Mouse (Mus musculus): ENCODE measurements around the gene Lmnb2. TPM values are rescaled to one million over a fixed set of nuclear protein-coding genes. Genes with fewer than 3 reads are reported as not detected.

The Lmnb2 gene
- polyA plus RNA-seq, 1 experiment from 2014 or later, result 85.4 TPM

DNA sequence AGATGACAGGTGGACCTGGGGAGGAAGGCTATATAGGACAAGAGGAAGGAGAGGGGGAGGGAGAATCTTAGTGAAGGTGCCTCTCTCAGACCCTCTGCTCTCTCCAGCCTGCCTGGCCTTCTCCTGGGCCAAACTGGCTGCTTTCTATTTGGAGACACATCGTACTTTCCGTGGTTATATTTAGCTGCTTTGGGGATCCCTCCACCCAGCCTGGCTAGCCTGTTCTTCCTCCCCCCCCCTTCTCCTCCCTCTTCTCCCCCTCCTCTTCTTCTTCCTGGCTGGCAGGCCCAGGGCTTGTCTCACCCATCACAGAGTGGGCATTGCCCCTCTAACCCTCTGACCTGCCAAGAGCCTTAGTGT lies 22.9 kb upstream of the Lmnb2 start:
- Histone ChIP-seq H3K4me1 (peaks cover 60% of the 10 kb centered on the region), H3K27me3 (ENCODE audit: low read depth, poor library complexity, severe bottlenecking) (peaks cover 33% of the 10 kb centered on the region), H3K9me3 (replicated peaks) (no peaks in the 10 kb centered on the region), H3K36me3 (no peaks in the 10 kb centered on the region), H3K27ac (peak overlapping the region; percentile 72), H3K4me3 (no peak overlapping the region)
- WGBS, result 83% methylated on average over 2 of the region's 2 CpGs
- no peak for DNase-seq (ENCODE audit: low spot score)

DNA sequence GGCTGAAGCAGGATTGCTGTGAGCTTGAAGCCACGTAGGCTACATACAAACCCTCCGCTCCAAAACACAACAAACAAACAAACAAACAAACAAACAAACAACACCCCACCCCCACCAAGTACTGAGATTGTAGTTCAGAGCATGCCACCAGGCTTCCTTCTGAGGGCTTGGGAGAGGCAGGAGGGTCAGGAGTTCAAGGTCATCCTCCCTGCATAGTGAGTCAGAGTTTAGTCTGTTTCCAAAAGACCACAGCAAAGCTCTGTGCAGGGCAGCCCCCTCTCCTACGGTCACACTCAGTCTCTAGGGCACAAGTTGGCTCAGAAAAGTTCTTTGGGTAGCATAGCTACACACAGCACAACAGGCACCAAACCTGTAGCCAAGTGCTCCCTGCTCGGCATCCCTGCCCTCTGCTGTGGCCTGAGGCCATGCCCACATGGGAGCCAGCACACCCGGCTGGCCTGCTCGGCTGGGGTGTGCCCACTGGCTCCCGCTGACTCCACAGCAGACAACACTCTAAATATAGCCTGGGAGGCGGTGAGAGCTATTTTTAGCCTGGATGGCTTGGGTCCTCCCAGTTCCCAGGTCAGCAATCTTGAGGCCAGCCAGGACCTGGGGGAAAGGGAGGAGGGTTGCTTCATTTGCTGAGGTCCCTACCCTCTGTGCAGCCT lies 22.4 kb upstream of the Lmnb2 start:
- peak overlapping the region; percentile 72 for H3K27ac ChIP-seq
- H3K9me3 ChIP-seq (replicated peaks), result no peaks in the 10 kb centered on the region
- DNase-seq (ENCODE audit: low spot score), result no peak
- H3K4me1 ChIP-seq, result peaks cover 65% of the 10 kb centered on the region
- no peaks in the 10 kb centered on the region for H3K36me3 ChIP-seq
- H3K27me3 ChIP-seq (ENCODE audit: low read depth, poor library complexity, severe bottlenecking), result peaks cover 38% of the 10 kb centered on the region
- 46% methylated on average over 8 of the region's 8 CpGs for WGBS
- peak overlapping the region; percentile 49 for H3K4me3 ChIP-seq

DNA sequence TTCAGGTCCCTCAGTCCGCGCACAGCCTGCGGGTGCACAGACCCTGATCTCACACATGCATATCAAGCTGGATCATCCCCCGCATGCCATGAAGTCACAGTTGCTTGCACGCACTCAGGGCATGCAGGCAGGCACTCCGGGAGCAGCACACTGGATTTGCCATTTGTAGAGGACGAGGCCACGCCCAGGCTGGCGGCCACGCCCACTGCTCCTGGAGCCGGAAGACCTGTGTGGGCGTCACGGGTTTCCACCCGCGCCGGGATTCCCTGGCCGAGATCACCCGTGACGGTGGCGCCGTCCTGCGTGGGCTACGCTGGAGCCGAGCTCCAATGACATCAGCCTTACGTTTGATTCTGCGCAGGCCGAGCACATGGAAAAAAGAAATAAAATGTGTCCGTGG lies 21.6 kb upstream of the Lmnb2 start:
- Histone ChIP-seq H3K4me3 (peak overlapping the region; percentile 49), H3K27me3 (ENCODE audit: low read depth, poor library complexity, severe bottlenecking) (peaks cover 45% of the 10 kb centered on the region), H3K36me3 (no peaks in the 10 kb centered on the region), H3K27ac (peak overlapping the region; percentile 72), H3K4me1 (peaks cover 71% of the 10 kb centered on the region), H3K9me3 (replicated peaks) (no peaks in the 10 kb centered on the region)
- WGBS, result 8% methylated on average over 28 of the region's 28 CpGs
- peak; percentile 83 for DNase-seq (ENCODE audit: low spot score)

DNA sequence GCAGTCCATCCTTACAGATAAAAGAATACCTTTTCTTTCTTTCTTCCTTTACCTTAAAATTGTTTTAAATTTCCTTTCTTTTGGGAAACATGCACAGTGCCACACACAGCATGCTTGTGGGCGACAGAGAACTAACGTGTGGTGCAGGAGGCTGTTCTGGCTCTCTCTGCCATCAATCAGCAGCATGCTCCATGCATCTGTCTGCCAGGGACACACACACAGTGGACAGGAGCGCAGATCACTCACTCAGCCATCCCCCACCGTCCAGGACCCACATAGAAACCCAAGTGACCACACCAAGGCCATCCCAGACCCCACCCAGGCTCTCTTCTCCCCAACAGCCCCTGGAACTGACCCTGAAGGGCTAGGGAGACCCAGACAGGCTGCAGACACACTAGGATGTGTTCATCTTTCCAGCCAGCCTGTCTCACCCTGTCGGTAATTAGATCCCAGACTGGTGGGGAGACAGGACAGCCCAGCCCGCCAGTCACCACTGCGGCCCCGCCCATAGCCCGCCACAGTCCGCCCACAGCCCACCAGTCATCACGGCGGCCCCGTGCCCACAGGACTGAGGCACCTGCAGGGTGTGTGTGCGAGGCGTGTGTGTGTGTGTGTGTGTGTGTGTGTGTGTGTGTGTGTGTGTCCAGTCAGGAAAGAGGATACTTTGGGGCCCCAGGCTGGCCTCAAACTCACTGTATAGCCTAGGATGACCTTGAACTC lies 20.9 kb upstream of the Lmnb2 start:
- peak overlapping the region; percentile 72 for H3K27ac ChIP-seq

DNA sequence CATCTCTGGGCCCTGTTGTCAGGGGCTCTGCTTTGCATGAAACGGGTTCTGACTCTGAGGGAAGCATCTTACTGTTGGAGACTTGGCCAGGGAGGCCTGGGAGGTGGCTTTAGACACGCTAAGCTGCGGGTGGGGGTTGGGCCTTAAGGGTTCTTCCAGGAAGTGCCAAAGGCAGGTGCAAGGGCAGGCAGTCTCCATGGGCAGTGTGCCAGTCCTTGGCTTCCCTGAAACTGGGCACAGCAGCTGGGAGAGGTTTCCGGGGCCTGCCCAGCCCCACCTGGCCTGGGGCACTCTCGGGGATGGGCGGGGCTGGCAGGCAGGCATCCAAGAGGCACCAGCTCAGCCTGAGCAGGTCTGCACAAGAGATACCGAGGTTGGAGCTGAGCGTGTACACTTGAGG lies 19.6 kb upstream of the Lmnb2 start:
- H3K27me3 ChIP-seq (ENCODE audit: low read depth, poor library complexity, severe bottlenecking), result peaks cover 66% of the 10 kb centered on the region
- WGBS, result 38% methylated on average over 8 of the region's 8 CpGs
- no peak for DNase-seq (ENCODE audit: low spot score)

More for the DNA sequence above, 20.9 kb upstream of the Lmnb2 start:
- peak; percentile 65 for DNase-seq (ENCODE audit: low spot score)
- Histone ChIP-seq H3K4me3 (peak overlapping the region; percentile 49), H3K27me3 (ENCODE audit: low read depth, poor library complexity, severe bottlenecking) (peaks cover 52% of the 10 kb centered on the region), H3K9me3 (replicated peaks) (no peaks in the 10 kb centered on the region), H3K36me3 (no peaks in the 10 kb centered on the region), H3K4me1 (peaks cover 78% of the 10 kb centered on the region)
- WGBS, result 13% methylated on average over 14 of the region's 15 CpGs

DNA sequence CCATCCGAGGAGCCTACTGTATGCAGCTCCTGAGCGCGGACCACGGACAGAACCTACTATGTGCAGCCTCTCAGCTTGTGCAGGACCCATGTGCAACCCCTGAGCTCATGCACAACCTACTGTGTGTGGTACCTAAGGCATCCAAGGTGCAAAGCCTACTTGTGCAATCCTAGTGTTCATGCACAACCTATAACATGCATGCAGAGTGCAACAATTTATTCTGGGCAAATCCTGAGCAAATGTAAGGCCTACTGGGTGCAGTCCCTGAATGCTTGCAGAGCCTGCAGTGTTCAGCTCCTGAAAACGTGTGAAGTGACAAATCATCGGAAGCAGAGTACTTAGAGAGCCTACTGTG lies 18.7 kb upstream of the Lmnb2 start:
- Histone ChIP-seq H3K9me3 (replicated peaks) (no peaks in the 10 kb centered on the region), H3K4me1 (peaks cover 94% of the 10 kb centered on the region), H3K36me3 (no peaks in the 10 kb centered on the region), H3K27ac (peak overlapping the region; percentile 92), H3K4me3 (peak overlapping the region; percentile 58), H3K27me3 (ENCODE audit: low read depth, poor library complexity, severe bottlenecking) (peaks cover 74% of the 10 kb centered on the region)
- WGBS, result 19% methylated on average over 6 of the region's 6 CpGs
- DNase-seq (ENCODE audit: low spot score), result no peak

More for the DNA sequence above, 19.6 kb upstream of the Lmnb2 start:
- Histone ChIP-seq H3K4me1 (peaks cover 85% of the 10 kb centered on the region), H3K36me3 (no peaks in the 10 kb centered on the region), H3K27ac (peak overlapping the region; percentile 92), H3K9me3 (replicated peaks) (no peaks in the 10 kb centered on the region), H3K4me3 (peak overlapping the region; percentile 6; the same call in 1 of the 2 replicates)

GRCm38 (mm10) chr10:80936135-80936809 lies 18.2 kb upstream of the Lmnb2 start:
- WGBS, result 2% methylated on average over 37 of the region's 37 CpGs
- Histone ChIP-seq H3K27ac (peak overlapping the region; percentile 92), H3K9me3 (replicated peaks) (no peaks in the 10 kb centered on the region), H3K36me3 (no peaks in the 10 kb centered on the region), H3K4me1 (peaks cover 97% of the 10 kb centered on the region), H3K4me3 (peak overlapping the region; percentile 58), H3K27me3 (ENCODE audit: low read depth, poor library complexity, severe bottlenecking) (peaks cover 79% of the 10 kb centered on the region)
- DNase-seq (ENCODE audit: low spot score), result peak; percentile 79

- Histone ChIP-seq H3K27me3 (ENCODE audit: low read depth, poor library complexity, severe bottlenecking) (peaks cover 85% of the 10 kb centered on the region), H3K4me3 (peak overlapping the region; percentile 58), H3K9me3 (replicated peaks) (no peaks in the 10 kb centered on the region), H3K36me3 (no peaks in the 10 kb centered on the region), H3K27ac (peak overlapping the region; percentile 92), H3K4me1 (peaks cover 97% of the 10 kb centered on the region)
- DNase-seq (ENCODE audit: low spot score), result peak; percentile 45
- 9% methylated on average over 17 of the region's 17 CpGs for WGBS
Observed at GRCm38 (mm10) chr10:80935698-80936097, 17.7 kb upstream of the Lmnb2 start.

DNA sequence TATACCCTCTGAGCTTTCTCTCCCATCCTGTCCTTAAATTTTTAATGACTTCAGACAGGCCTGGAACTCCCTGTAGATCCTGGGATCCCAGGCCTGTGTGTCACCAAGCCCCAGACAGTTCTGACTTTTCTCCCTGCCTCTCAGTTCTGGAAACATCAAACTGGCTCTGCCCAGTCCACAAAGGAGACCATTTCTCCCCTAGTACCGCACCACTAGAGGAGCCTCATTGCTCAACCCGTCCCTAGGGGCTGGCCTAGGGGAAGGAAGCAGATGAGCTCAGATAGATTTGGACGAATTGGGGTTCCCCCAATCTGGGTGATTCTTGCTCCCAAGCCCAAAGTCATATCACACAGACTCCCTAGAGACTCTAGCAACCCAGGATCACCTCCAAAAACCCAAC lies 17.2 kb upstream of the Lmnb2 start:
- no peaks in the 10 kb centered on the region for H3K36me3 ChIP-seq
- H3K4me1 ChIP-seq, result peaks cover 97% of the 10 kb centered on the region
- H3K27me3 ChIP-seq (ENCODE audit: low read depth, poor library complexity, severe bottlenecking), result peaks cover 90% of the 10 kb centered on the region
- peak overlapping the region; percentile 58 for H3K4me3 ChIP-seq
- DNase-seq (ENCODE audit: low spot score), result no peak
- 9% methylated on average over 3 of the region's 3 CpGs for WGBS
- H3K27ac ChIP-seq, result peak overlapping the region; percentile 92
- H3K9me3 ChIP-seq (replicated peaks), result no peaks in the 10 kb centered on the region

DNA sequence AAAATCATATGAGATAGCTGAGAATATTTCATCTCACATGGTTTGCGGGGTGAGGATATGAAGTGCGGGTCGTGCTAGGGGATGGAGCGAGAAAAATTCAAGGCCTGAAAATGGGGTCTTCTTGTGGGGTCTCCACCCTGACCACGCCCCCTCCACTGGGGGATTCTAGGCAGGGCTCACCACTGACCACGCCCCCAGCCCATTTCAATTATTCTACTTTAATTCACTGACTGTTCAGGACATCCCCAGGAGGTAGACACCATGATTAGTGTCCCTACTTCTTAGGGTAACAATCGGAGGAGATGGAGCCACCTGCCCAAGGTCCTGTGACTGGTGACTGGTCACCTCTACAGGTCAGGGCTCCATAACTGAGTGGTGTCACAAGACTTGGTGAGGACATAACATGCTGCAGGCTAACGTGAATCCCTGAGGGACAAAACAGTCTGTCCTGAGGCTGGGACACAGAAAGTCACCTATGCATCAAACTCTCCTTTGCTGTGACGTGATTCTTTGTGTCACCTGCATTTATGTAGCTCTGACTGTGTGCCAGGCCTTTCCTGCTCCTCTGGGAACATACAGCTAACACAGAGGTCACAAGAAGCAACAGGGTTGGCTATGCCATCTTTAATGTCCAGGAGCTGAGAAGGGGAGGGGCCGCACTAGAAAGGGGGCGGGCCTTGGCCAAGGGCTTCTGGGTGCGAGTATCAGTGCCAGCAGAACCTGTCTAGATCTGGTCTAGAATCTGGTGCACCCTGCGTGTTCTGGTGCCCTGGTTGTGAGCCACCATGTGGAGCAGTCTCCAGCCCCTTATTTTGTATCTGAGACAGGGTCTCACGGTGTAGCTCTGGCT lies 16.3 kb upstream of the Lmnb2 start:
- Histone ChIP-seq H3K4me1 (peaks cover 94% of the 10 kb centered on the region), H3K36me3 (no peaks in the 10 kb centered on the region), H3K9me3 (replicated peaks) (no peaks in the 10 kb centered on the region), H3K27ac (no peak overlapping the region), H3K4me3 (peak overlapping the region; percentile 36; the same call in 1 of the 2 replicates), H3K27me3 (ENCODE audit: low read depth, poor library complexity, severe bottlenecking) (peaks cover 92% of the 10 kb centered on the region)
- WGBS, result 44% methylated on average over 14 of the region's 14 CpGs
- DNase-seq (ENCODE audit: low spot score), result no peak

DNA sequence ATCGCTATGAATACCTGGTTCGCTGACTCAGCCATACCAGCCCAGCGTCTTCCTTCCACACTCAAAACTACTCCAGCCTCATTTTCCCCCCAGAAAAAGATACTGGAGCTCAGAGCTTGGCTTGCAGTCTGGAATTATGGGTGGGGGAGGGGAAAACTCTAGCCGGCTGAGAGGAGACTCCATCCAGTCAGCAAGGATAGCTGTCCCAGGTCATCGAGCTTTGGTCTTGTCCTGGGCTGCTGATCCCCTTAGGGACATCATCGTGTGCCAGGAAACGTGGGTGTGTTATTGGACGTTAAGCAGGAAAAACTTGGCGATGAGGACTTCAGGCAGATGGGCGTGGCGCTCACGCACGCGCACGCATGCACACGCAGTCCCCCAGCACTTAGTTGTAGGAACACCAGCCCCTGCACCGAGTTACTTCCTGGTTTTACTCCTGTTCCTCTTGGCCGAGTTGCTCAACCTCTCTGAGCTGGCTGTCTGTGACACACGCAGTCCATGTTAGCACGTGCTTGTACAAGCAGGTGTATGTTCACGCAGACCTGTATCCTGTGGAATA lies 15.5 kb upstream of the Lmnb2 start:
- H3K4me3 ChIP-seq, result peak overlapping the region; percentile 36
- no peak for DNase-seq (ENCODE audit: low spot score)
- 0 out of 2 replicates have a peak overlapping the region, but pooled peaks have one; percentile 21 for H3K27ac ChIP-seq
- H3K4me1 ChIP-seq, result peaks cover 94% of the 10 kb centered on the region
- H3K36me3 ChIP-seq, result no peaks in the 10 kb centered on the region
- H3K9me3 ChIP-seq (replicated peaks), result no peaks in the 10 kb centered on the region
- WGBS, result 3% methylated on average over 21 of the region's 21 CpGs
- H3K27me3 ChIP-seq (ENCODE audit: low read depth, poor library complexity, severe bottlenecking), result peaks cover 85% of the 10 kb centered on the region

DNA sequence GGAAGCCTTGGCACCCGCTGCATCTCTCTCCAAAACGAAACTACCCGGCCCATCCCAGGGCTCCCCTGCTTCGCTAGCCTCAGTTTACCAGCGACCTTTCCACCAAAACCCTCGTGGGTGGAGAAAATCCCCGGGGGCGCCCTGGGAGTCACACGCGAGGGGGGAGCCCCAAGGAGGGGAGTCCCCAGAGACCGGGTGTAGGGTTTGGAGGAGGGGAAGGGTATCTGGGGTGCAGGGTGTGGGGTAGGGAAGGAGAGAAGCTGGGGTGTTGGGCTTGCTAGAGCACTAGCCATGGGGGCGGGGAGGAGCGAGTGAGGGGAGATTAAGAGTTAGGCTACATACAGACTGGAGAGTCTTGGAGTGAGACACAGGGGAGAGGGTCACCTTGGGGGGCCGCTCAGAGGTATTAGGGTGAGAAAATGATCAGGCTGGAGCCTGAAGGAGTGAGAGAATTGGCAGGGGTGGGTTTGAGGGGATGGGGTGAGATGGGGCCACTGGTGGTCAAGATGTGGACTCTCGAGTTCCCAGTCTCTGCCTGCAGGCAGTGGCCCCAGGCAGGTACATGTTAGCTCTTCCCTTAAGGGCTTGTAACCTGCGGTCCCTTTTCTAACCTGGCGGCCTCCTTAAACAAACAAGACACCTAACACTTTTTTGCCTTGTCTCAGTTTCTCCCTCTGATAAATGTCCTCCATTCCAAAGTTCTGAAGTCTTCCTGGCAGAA lies 14.8 kb upstream of the Lmnb2 start:
- H3K27ac ChIP-seq, result peak overlapping the region; percentile 62
- no peaks in the 10 kb centered on the region for H3K36me3 ChIP-seq
- no peaks in the 10 kb centered on the region for H3K9me3 ChIP-seq (replicated peaks)
- 2% methylated on average over 17 of the region's 17 CpGs for WGBS
- peaks cover 88% of the 10 kb centered on the region for H3K4me1 ChIP-seq
- H3K4me3 ChIP-seq, result peak overlapping the region; percentile 62
- DNase-seq (ENCODE audit: low spot score), result peak; percentile 47
- H3K27me3 ChIP-seq (ENCODE audit: low read depth, poor library complexity, severe bottlenecking), result peaks cover 78% of the 10 kb centered on the region
